In genomic region chr2:181147546-181148317, GRCm38 (mm10) we compare ENCODE assay signal across 9 mouse cellular contexts. TPM values are rescaled to one million over a fixed set of nuclear protein-coding genes. Genes with fewer than 3 reads are reported as not detected.
DNase-seq lines count a peak whose midpoint lies in the region; ATAC-seq and TF ChIP-seq lines count a peak whose summit lies in the region.
"Had no signal": no experiment of that assay in that cellular context is flagged by ENCODE, and none has a peak within 500 bp of the region (broad histone marks: within the 10 kb centered on the region; RNA-seq: fewer than 3 reads in every experiment).

No protein-coding gene starts in this region.

- no peaks in the 10 kb centered on the region for H3K79me2 ChIP-seq in myocyte (ENCODE audit: control insufficient read depth, insufficient read depth)

- peak; percentile 57 to 59 for DNase-seq in left cerebral cortex, postnatal 36 days (ENCODE audit: low spot score in 2 of 2)
- no peak for DNase-seq in left cerebral cortex, adult 11 months (ENCODE audit: low spot score)
- DNase-seq in layer of hippocampus, postnatal 14 days (ENCODE audit: low spot score in 2 of 2) = no peak
- DNase-seq in spleen, postnatal 4 days (ENCODE audit: low spot score in 2 of 2) = no peak

- TF ChIP-seq POLR2A in myocyte (IDR thresholded peaks at IDR 0.05; ENCODE audit: insufficient read length, low read depth) = no peak

- H3K27ac ChIP-seq in embryonic facial prominence, embryonic 13.5 days = no peak overlapping the region
- H3K27ac ChIP-seq in hindbrain, embryonic 12.5 days = no peak overlapping the region
- H3K27ac ChIP-seq in limb, embryonic 15.5 days = no peak overlapping the region

- no peaks in the 10 kb centered on the region for H3K36me3 ChIP-seq in embryonic facial prominence, embryonic 13.5 days
- no peaks in the 10 kb centered on the region for H3K36me3 ChIP-seq in hindbrain, embryonic 12.5 days
- H3K36me3 ChIP-seq in limb, embryonic 15.5 days = no peaks in the 10 kb centered on the region
- H3K36me3 ChIP-seq in myocyte (ENCODE audit: control insufficient read depth, insufficient read depth) = no peaks in the 10 kb centered on the region

- ATAC-seq in embryonic facial prominence, embryonic 13.5 days (ENCODE audit: insufficient number of reproducible peaks, insufficient read depth, low FRiP score, low TSS enrichment, low read depth) = no peak
- ATAC-seq in hindbrain, embryonic 12.5 days (ENCODE audit: low FRiP score) = peak; percentile 35
- ATAC-seq in limb, embryonic 15.5 days (ENCODE audit: insufficient number of reproducible peaks, low FRiP score, low TSS enrichment, low read depth) = no peak

- H3K9ac ChIP-seq in embryonic facial prominence, embryonic 13.5 days = peak overlapping the region; percentile 53
- peak overlapping the region; percentile 60 for H3K9ac ChIP-seq in hindbrain, embryonic 12.5 days
- H3K9ac ChIP-seq in limb, embryonic 15.5 days = no peak overlapping the region

- H3K4me3 ChIP-seq in embryonic facial prominence, embryonic 13.5 days = peak overlapping the region; percentile 49
- H3K4me3 ChIP-seq in hindbrain, embryonic 12.5 days = peak overlapping the region; percentile 43
- H3K4me3 ChIP-seq in limb, embryonic 15.5 days = peak overlapping the region; percentile 44
- H3K4me3 ChIP-seq in myocyte = no peak overlapping the region

- H3K4me2 ChIP-seq in embryonic facial prominence, embryonic 13.5 days = peak overlapping the region; percentile 93
- H3K4me2 ChIP-seq in hindbrain, embryonic 12.5 days (replicated peaks) = peak overlapping the region; percentile 88
- H3K4me2 ChIP-seq in limb, embryonic 15.5 days = peak overlapping the region; percentile 93
- H3K4me2 ChIP-seq in myocyte (ENCODE audit: low read depth) = peak overlapping the region; percentile 6

- H3K27me3 ChIP-seq in embryonic facial prominence, embryonic 13.5 days = peaks cover 92% of the 10 kb centered on the region
- H3K27me3 ChIP-seq in hindbrain, embryonic 12.5 days = peaks cover 51% of the 10 kb centered on the region
- H3K27me3 ChIP-seq in limb, embryonic 15.5 days = peaks cover 76% of the 10 kb centered on the region
- H3K27me3 ChIP-seq in myocyte (ENCODE audit: control insufficient read depth, insufficient read depth, insufficient read length) = peaks cover 46% of the 10 kb centered on the region

- H3K4me1 ChIP-seq in embryonic facial prominence, embryonic 13.5 days = peaks cover 11% of the 10 kb centered on the region
- H3K4me1 ChIP-seq in hindbrain, embryonic 12.5 days = peaks cover 11% of the 10 kb centered on the region
- peaks cover 13% of the 10 kb centered on the region for H3K4me1 ChIP-seq in limb, embryonic 15.5 days

- intact Hi-C loops in left cerebral cortex, postnatal 36 days (cut with DNase I) = no loop called here

- WGBS in embryonic facial prominence, embryonic 13.5 days = under 1% methylated on average over 59 of the region's 61 CpGs
- under 1% methylated on average over 52 of the region's 61 CpGs for WGBS in hindbrain, embryonic 12.5 days
- under 1% methylated on average over 60 of the region's 61 CpGs for WGBS in limb, embryonic 15.5 days

- no peaks in the 10 kb centered on the region for H3K9me3 ChIP-seq in embryonic facial prominence, embryonic 13.5 days
- H3K9me3 ChIP-seq in hindbrain, embryonic 12.5 days (replicated peaks) = no peaks in the 10 kb centered on the region
- H3K9me3 ChIP-seq in limb, embryonic 15.5 days = no peaks in the 10 kb centered on the region

- no peak overlapping the region for H3ac ChIP-seq in myocyte (ENCODE audit: control insufficient read depth, insufficient read length)

TF ChIP-seq in myocyte, 11 proteins besides CTCF, POLR2A, EP300 and RAD21:
- TF ChIP-seq CEBPB (IDR thresholded peaks at IDR 0.05; ENCODE audit: insufficient read depth, poor library complexity, severe bottlenecking) (no peak), USF1 (IDR thresholded peaks at IDR 0.05; ENCODE audit: low read depth) (no peak), TCF3 (IDR thresholded peaks at IDR 0.05; ENCODE audit: insufficient read length, low read depth) (no peak), MYOG (IDR thresholded peaks at IDR 0.05; ENCODE audit: control insufficient read depth in 1 of 3, insufficient read depth in 1 of 3, insufficient read length in 2 of 3, low read depth in 2 of 3) (no peak), MYOD1 (IDR thresholded peaks at IDR 0.05; ENCODE audit: control insufficient read depth in 1 of 3, insufficient read length in 2 of 3, low read depth in 2 of 3) (no peak), MAX (IDR thresholded peaks at IDR 0.05; ENCODE audit: low read depth) (no peak), REST (IDR thresholded peaks at IDR 0.05; ENCODE audit: insufficient read depth, insufficient read length) (no peak), TCF12 (IDR thresholded peaks at IDR 0.05; ENCODE audit: insufficient read depth, poor library complexity, severe bottlenecking) (no peak), POLR2AphosphoS2 (IDR thresholded peaks at IDR 0.05; ENCODE audit: insufficient read length, low read depth) (no peak), SRF (IDR thresholded peaks at IDR 0.05; ENCODE audit: control insufficient read depth, insufficient read length, low read depth) (no peak), E2F4 (IDR thresholded peaks at IDR 0.05; ENCODE audit: insufficient read depth) (no peak)

RNA-seq across cellular contexts. Expression of gene Eef1a2, which starts 9.1 kb away (rescaled TPM):
- total RNA-seq in left cerebral cortex, postnatal 36 days (2021) = 1,000 to 10,000 TPM; 1,312 to 1,553 TPM
- polyA plus RNA-seq in embryonic facial prominence, embryonic 13.5 days (2015; fragmentation: Nextera tagmentation; extraction: Ambion mirVana) = 0.20 TPM in 1 of 2 replicates, not detected in the other
- 2.3 and 2.5 TPM in 2 replicates for polyA plus RNA-seq in hindbrain, embryonic 12.5 days (2016; fragmentation: Nextera tagmentation; extraction: Ambion mirVana)
- polyA plus RNA-seq in limb, embryonic 15.5 days (2015; fragmentation: Nextera tagmentation; extraction: Ambion mirVana) = not detected in 2 replicates
- polyA plus RNA-seq in myocyte (2012; fragmentation: generic; extraction: Trizol) = 0.60 TPM
- 100 to 1,000 TPM; 904 to 919 TPM for total RNA-seq in layer of hippocampus, postnatal 14 days (2021)

RNA-seq across cellular contexts. Expression of gene Kcnq2, which starts 12.6 kb away (rescaled TPM):
- total RNA-seq in left cerebral cortex, postnatal 36 days (2021) = 100 to 1,000 TPM; 225 to 264 TPM
- 0.59 and 0.63 TPM in 2 replicates for polyA plus RNA-seq in embryonic facial prominence, embryonic 13.5 days (2015; fragmentation: Nextera tagmentation; extraction: Ambion mirVana)
- polyA plus RNA-seq in hindbrain, embryonic 12.5 days (2016; fragmentation: Nextera tagmentation; extraction: Ambion mirVana) = 41.7 and 43.1 TPM in 2 replicates
- polyA plus RNA-seq in limb, embryonic 15.5 days (2015; fragmentation: Nextera tagmentation; extraction: Ambion mirVana) = 0.15 TPM in 1 of 2 replicates, not detected in the other
- not detected for polyA plus RNA-seq in myocyte (2012; fragmentation: generic; extraction: Trizol)
- 100 to 1,000 TPM; 228 to 235 TPM for total RNA-seq in layer of hippocampus, postnatal 14 days (2021)

RNA-seq across cellular contexts. Expression of gene Ppdpf, which starts 39.3 kb away (rescaled TPM):
- total RNA-seq in left cerebral cortex, postnatal 36 days (2021) = 10 to 100 TPM; 88.3 to 97.9 TPM
- 327 and 423 TPM in 2 replicates for polyA plus RNA-seq in embryonic facial prominence, embryonic 13.5 days (2015; fragmentation: Nextera tagmentation; extraction: Ambion mirVana)
- polyA plus RNA-seq in hindbrain, embryonic 12.5 days (2016; fragmentation: Nextera tagmentation; extraction: Ambion mirVana) = 388 and 419 TPM in 2 replicates
- polyA plus RNA-seq in limb, embryonic 15.5 days (2015; fragmentation: Nextera tagmentation; extraction: Ambion mirVana) = 230 and 254 TPM in 2 replicates
- polyA plus RNA-seq in myocyte (2012; fragmentation: generic; extraction: Trizol) = 43.4 TPM
- total RNA-seq in layer of hippocampus, postnatal 14 days (2021) = 100 to 1,000 TPM; 118 to 135 TPM

RNA-seq across cellular contexts. Expression of gene Ptk6, which starts 54.9 kb away (rescaled TPM):
- total RNA-seq in left cerebral cortex, postnatal 36 days (2021) = not detected
- polyA plus RNA-seq in embryonic facial prominence, embryonic 13.5 days (2015; fragmentation: Nextera tagmentation; extraction: Ambion mirVana) = 0.07 TPM in 1 of 2 replicates, not detected in the other
- polyA plus RNA-seq in hindbrain, embryonic 12.5 days (2016; fragmentation: Nextera tagmentation; extraction: Ambion mirVana) = not detected in 2 replicates
- 2.1 and 2.2 TPM in 2 replicates for polyA plus RNA-seq in limb, embryonic 15.5 days (2015; fragmentation: Nextera tagmentation; extraction: Ambion mirVana)
- polyA plus RNA-seq in myocyte (2012; fragmentation: generic; extraction: Trizol) = 0.01 TPM
- not detected for total RNA-seq in layer of hippocampus, postnatal 14 days (2021)
- total RNA-seq: left cerebral cortex, adult 8-10 months had no signal

Comparison
In these comparisons a context has a peak if more than half of its experiments do, and no peak if none do; other contexts are left out.
1. DNase-seq: peak in left cerebral cortex, postnatal 36 days (2 of 2); none in left cerebral cortex, adult 11 months (single experiment), layer of hippocampus, postnatal 14 days (0 of 2) and spleen, postnatal 4 days (0 of 2).
2. H3K4me2 ChIP-seq: peak in every context shown above with its lines; median percentile 93 in embryonic facial prominence, embryonic 13.5 days; 93 in limb, embryonic 15.5 days; 88 in hindbrain, embryonic 12.5 days; 6 in myocyte.
3. RNA of gene Kcnq2, which starts 12.6 kb away (polyA plus RNA-seq): 41.7 to 43.1 TPM in hindbrain, embryonic 12.5 days; 0.59 to 0.63 TPM in embryonic facial prominence, embryonic 13.5 days, 0.15 TPM in limb, embryonic 15.5 days and not detected in myocyte (single experiment); every median in the first group is over 10 times any median in the second.